Mouse (Mus musculus) heart, embryonic 10.5 days (tissue): Measurements from ENCODE around the gene Specc1. TPM values are rescaled to one million over a fixed set of nuclear protein-coding genes. Genes with fewer than 3 reads are reported as not detected.

Experiments used
- DNase-seq: peaks from one replicate; pipeline ENCODE4 v3.0.0-alpha.2; 2017; ENCODE audit warnings: low spot score
- H3K27ac ChIP-seq: fragments of 300-500 bp; sonication (generic); 2 replicates; pipeline ENCODE4 v1.5.1; 2016; ENCODE audit warnings: mild to moderate bottlenecking
- H3K27me3 ChIP-seq: fragments of 300-500 bp; sonication (generic); 2 replicates; pipeline ENCODE4 v1.6.1; 2016; ENCODE audit warnings: mild to moderate bottlenecking; ENCODE audit not compliant: poor library complexity, insufficient read depth, severe bottlenecking
- H3K36me3 ChIP-seq: fragments of 300-500 bp; sonication (generic); 2 replicates; pipeline ENCODE4 v1.6.1; 2016; ENCODE audit warnings: mild to moderate bottlenecking, moderate library complexity
- H3K4me1 ChIP-seq: fragments of 300-500 bp; sonication (generic); 2 replicates; pipeline ENCODE4 v1.6.1; 2016; ENCODE audit warnings: mild to moderate bottlenecking
- H3K4me3 ChIP-seq: fragments of 300-500 bp; sonication (generic); 2 replicates; pipeline ENCODE4 v1.5.1; 2016; ENCODE audit warnings: mild to moderate bottlenecking, moderate library complexity
- H3K9me3 ChIP-seq: fragments of 300-500 bp; sonication (generic); 2 replicates; pipeline ENCODE4 v1.6.1; 2016; ENCODE audit warnings: mild to moderate bottlenecking, moderate library complexity
- WGBS: fragments of 180-500 bp; shearing (Covaris S2); methylation state at CpG from one replicate; pipeline ENCODE4 v1.1.7; 2016; 5-methylcytosine and 5-hydroxymethylcytosine counted together
- polyA plus RNA-seq: library from polyadenylated mRNA; unstranded; fragments of >200 nt; fragmentation: Nextera tagmentation; extraction: Ambion mirVana; gene quantifications from 2 replicates; pipeline ENCODE4 v1.2.1, GENCODE M21; 2016

Specc1 gene
- polyA plus RNA-seq, 1 experiment from 2014 or later, result 9.2 TPM

DNA sequence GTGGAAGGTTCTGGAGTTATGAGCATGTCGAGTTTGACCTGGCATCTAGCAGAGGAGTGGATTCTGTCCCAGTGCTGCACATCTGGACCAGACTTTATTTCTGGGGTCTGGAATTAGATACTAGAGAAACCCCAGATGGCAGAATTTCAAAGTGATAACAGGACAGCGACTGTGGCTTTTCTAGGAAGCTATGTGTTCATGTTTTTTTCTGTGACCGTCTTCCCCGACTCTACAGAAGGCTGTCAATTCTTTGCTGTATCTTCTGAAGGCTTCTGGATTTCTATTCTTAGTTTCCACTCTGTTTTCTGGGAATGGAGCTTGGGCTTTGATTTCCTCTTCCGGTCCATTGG, 49.3 kb downstream of the Specc1 start:
- no peak for DNase-seq
- Histone ChIP-seq H3K9me3 (no peaks in the 10 kb centered on the region), H3K36me3 (no peaks in the 10 kb centered on the region), H3K27me3 (no peaks in the 10 kb centered on the region), H3K4me1 (peaks cover 22% of the 10 kb centered on the region), H3K27ac (no peak overlapping the region), H3K4me3 (no peak overlapping the region)
- 61% methylated on average over 5 of the region's 5 CpGs for WGBS

DNA sequence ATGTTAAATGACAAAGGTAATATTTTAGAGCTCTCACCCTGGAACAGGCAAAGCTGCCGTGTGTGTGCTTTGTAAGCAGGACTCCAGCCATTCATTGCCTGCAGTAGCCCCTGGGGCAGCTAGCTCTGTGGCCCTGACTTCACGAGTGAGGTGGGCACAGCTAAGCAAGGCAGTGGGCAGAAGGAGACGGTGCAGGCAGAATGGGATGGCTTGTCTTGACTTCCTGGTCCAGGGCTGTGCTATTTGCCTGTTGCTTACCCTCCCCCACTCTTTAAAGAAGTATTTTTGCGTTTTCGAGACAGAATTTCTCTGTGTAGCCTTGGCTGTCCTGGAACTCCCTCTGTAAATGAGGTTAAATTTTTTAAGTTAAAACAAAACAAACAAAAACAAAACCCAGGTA, 50.1 kb downstream of the Specc1 start:
- DNase-seq, result no peak
- H3K27me3 ChIP-seq, result no peaks in the 10 kb centered on the region
- H3K36me3 ChIP-seq, result no peaks in the 10 kb centered on the region
- 62% methylated on average over 5 of the region's 5 CpGs for WGBS
- H3K4me3 ChIP-seq, result no peak overlapping the region
- no peak overlapping the region for H3K27ac ChIP-seq
- H3K4me1 ChIP-seq, result peaks cover 22% of the 10 kb centered on the region
- H3K9me3 ChIP-seq, result no peaks in the 10 kb centered on the region

DNA sequence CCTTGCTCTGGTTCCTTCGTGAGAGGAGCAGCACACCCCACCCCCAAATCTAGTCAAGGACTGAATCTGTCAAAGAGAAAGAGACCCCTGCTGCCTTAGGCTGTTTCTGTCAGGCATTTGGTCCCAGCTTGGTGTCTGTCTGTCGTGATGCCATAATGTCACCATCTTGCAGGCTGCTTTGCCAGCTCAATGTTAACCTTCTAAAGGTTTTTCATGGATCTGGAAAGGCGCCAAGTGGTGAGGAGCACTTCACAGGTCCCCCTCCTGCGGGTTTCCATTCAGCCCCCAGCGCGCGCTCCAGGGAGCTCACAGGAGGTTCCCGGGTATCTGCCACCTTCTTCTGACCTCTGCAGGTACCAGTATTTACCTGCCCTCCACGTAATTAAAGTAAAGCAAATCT, 51.4 kb downstream of the Specc1 start:
- no peak for DNase-seq
- Histone ChIP-seq H3K4me3 (no peak overlapping the region), H3K27me3 (no peaks in the 10 kb centered on the region), H3K4me1 (peaks cover 22% of the 10 kb centered on the region), H3K36me3 (no peaks in the 10 kb centered on the region), H3K27ac (no peak overlapping the region), H3K9me3 (no peaks in the 10 kb centered on the region)
- 34% methylated on average over 9 of the region's 9 CpGs for WGBS

DNA sequence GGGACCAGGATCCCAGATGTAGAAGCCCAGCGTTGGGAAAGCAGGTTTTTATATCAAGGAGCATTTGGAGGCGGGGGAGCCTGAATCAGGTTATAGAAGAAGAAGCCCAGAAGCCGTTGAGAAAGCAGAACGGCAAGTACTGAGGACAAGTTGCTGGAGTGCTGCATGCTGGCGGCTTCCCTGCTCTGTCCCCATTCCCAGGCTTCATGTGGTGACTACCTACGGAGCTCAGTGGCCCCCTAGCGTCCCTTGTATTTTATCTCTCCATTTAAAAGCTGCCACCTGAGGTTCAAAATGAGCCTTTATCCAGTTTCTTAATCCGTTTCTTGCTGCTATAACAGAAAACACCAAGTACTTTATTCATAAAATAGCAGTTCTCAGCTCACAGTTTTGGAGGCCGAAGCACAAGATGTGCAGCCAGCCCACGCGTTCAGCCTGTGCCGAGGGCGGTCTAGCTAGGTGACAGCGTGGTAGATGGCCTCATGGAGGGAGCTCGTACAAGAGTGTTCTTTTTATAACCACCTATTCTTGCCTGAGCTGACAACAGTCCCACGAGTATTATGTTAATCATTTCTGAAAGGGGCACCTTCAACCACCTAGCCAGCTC, 54.2 kb downstream of the Specc1 start:
- Histone ChIP-seq H3K36me3 (no peaks in the 10 kb centered on the region), H3K27me3 (0 out of 2 replicates have a peak, but pooled peaks cover 3% of the 10 kb centered on the region), H3K9me3 (no peaks in the 10 kb centered on the region), H3K4me3 (no peak overlapping the region), H3K4me1 (peaks cover 12% of the 10 kb centered on the region), H3K27ac (no peak overlapping the region)
- 60% methylated on average over 16 of the region's 16 CpGs for WGBS
- no peak for DNase-seq

DNA sequence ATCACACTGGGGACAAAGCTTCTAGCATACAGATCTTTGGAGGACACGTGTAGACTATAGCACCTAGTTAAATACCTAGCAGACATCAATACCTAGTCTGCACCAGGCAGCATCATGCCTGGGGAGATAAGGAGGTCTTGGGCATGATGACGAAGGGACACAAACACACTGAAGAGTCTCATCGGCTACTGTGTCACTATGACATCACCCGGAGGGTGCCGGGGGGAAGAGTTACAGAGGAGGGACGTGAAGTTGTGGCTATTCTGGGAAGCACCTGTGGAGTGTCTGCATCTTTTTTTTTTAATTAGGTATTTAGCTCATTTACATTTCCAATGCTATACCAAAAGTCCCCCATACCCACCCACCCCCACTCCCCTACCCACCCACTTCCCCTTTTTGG, 55.5 kb downstream of the Specc1 start:
- no peak overlapping the region for H3K4me3 ChIP-seq
- peaks cover 7% of the 10 kb centered on the region; the same call in 1 of the 2 replicates for H3K4me1 ChIP-seq
- H3K27me3 ChIP-seq, result 0 out of 2 replicates have a peak, but pooled peaks cover 6% of the 10 kb centered on the region
- no peaks in the 10 kb centered on the region for H3K36me3 ChIP-seq
- H3K27ac ChIP-seq, result no peak overlapping the region
- no peak for DNase-seq
- 78% methylated on average over 6 of the region's 6 CpGs for WGBS
- H3K9me3 ChIP-seq, result no peaks in the 10 kb centered on the region

DNA sequence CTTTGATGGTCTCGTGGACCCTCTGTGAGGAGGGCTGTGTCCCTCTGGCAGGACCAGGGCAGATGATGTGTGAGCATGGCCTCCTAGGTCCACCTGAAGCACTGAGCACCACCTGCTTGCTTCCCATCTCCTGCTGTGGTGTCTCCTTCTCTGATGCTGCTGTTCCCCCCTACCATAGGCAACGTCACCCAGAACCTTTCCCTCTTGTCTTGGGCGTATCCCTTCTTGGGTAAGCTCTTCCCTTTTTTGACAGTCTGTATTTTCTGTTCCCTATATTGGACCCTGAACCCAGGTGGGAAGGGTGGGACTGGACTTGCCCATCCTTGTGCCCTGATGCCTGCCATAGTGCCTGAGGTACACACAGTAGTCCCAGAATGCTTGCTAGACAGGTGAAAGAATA, 56.9 kb downstream of the Specc1 start:
- no peaks in the 10 kb centered on the region for H3K36me3 ChIP-seq
- DNase-seq, result no peak
- H3K27ac ChIP-seq, result no peak overlapping the region
- H3K4me1 ChIP-seq, result no peaks in the 10 kb centered on the region
- no peak overlapping the region for H3K4me3 ChIP-seq
- H3K27me3 ChIP-seq, result 0 out of 2 replicates have a peak, but pooled peaks cover 6% of the 10 kb centered on the region
- H3K9me3 ChIP-seq, result no peaks in the 10 kb centered on the region
- WGBS, result 67% methylated on average over 3 of the region's 3 CpGs

DNA sequence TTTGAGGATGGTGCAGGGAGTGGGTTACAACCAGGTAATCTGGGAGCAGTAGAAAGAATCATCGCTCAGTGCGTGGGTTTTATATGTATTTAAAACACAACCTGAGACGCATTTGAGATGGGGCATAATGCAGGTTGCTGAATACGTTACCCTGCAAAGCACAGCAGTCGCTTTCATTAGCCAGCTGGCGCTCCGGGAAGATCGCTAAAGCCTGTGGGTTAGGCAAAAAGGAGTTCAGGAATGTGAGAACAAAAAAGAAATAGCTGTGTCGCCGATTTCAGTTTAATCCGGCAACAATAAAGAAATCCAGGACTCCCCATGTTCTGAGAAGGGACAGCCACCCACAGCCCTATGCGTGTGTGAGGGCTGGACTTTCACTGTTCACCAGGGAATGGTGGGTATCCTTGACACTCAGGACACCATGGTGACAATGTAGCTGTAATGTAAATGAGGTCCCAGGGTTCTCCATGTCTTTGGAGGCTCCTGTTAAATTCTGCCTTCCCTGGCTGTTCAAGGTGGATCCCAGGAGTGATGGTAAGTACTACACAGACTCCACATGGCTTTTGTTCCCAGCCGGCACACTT, 58.6 kb downstream of the Specc1 start:
- H3K27me3 ChIP-seq, result 0 out of 2 replicates have a peak, but pooled peaks cover 6% of the 10 kb centered on the region
- no peaks in the 10 kb centered on the region for H3K36me3 ChIP-seq
- H3K4me3 ChIP-seq, result no peak overlapping the region
- no peak for DNase-seq
- WGBS, result 59% methylated on average over 13 of the region's 13 CpGs
- H3K9me3 ChIP-seq, result no peaks in the 10 kb centered on the region
- H3K4me1 ChIP-seq, result no peaks in the 10 kb centered on the region
- no peak overlapping the region for H3K27ac ChIP-seq

DNA sequence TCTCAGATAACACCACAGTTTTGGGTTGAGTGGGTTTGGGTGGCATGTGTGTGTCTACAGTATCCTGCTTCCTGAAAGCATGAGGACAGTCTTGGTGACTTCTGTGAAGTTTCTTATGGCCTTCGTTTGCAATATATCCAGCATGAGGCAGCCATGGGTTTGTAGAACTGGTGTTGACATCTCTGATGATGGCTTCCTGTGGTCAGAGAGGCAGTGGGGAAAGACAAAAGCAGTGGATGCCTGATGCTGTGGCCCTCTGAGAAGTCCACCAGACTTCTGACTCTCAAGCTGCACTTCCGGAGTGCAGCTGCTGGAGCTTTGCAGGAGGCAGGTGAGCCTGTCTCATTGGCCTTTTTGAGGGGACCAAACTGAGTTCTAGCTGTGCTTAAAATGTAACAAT, 60.4 kb downstream of the Specc1 start:
- H3K27me3 ChIP-seq, result 0 out of 2 replicates have a peak, but pooled peaks cover 6% of the 10 kb centered on the region
- 69% methylated on average over 2 of the region's 2 CpGs for WGBS
- no peaks in the 10 kb centered on the region for H3K9me3 ChIP-seq
- DNase-seq, result no peak
- no peak overlapping the region for H3K4me3 ChIP-seq
- no peak overlapping the region for H3K27ac ChIP-seq
- no peaks in the 10 kb centered on the region for H3K36me3 ChIP-seq
- H3K4me1 ChIP-seq, result no peaks in the 10 kb centered on the region

DNA sequence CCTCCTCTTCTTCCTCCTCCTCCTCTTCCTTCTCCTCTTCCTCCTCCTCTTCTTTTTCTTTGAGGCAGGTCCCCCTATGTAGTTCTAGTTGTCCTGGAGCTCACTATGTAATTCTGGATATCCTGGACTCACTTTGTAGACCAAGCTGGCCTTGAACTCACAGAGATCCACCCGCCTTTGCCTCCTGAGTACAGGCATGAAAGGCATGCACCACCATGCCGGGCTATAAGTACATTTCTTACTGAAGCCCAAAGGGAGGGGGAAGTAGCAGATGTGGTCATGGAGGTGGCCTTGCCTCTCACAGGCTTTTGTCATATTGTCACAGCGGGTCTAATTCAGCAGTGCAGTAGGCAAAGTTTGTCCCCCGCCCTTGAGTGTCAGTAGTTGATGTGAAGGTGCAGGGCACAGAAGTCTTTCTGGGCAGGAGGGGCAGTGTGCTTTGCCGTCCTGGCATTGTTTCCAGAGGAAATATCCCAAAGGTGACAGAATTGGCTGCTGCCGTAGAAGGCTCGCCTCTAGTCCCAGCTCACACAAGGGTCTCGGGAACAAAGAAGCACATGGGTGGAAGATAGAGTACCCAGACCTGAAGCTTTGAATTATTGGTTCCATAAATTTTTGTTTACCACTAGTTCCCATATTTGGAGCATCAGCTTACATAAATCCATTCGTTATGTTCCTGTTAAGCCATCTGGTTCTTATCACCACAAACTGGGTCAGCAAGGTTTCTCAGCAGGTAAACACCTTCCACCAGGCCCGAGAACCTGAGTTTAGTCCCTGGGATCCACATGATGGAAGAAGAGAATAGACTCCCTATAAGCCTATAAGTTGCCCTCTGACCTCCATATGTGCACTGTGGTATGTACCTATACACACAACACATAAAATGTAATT, 62.0 kb downstream of the Specc1 start:
- WGBS, result 76% methylated on average over 10 of the region's 10 CpGs
- peaks cover 5% of the 10 kb centered on the region; the same call in 1 of the 2 replicates for H3K4me1 ChIP-seq
- H3K27ac ChIP-seq, result no peak overlapping the region
- 0 out of 2 replicates have a peak, but pooled peaks cover 6% of the 10 kb centered on the region for H3K27me3 ChIP-seq
- DNase-seq, result no peak
- no peaks in the 10 kb centered on the region for H3K9me3 ChIP-seq
- no peak overlapping the region for H3K4me3 ChIP-seq
- H3K36me3 ChIP-seq, result no peaks in the 10 kb centered on the region

DNA sequence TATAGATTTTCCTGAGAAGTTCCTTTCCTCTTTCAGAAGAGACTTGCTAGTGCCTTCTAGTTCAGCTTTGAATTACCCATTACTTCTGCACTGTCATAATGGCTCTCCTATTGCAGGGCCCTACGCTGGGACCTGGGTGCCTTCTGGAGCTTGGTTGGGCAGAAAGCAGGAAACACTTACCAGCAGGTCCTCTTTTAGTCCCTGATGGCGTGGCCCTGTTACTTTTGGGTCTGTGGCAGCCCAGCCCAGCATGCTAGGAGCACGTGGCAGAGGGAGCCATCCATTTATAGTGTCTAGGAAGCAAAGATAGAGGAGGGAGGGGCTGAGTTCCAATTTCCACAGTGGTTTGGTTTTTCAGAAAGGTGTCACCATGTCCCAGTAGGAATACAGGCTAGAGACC, 63.3 kb downstream of the Specc1 start:
- no peak overlapping the region for H3K4me3 ChIP-seq
- no peak overlapping the region for H3K27ac ChIP-seq
- H3K4me1 ChIP-seq, result peaks cover 5% of the 10 kb centered on the region; the same call in 1 of the 2 replicates
- 64% methylated on average over 3 of the region's 3 CpGs for WGBS
- H3K27me3 ChIP-seq, result 0 out of 2 replicates have a peak, but pooled peaks cover 6% of the 10 kb centered on the region
- no peaks in the 10 kb centered on the region for H3K9me3 ChIP-seq
- no peak for DNase-seq
- no peaks in the 10 kb centered on the region for H3K36me3 ChIP-seq

DNA sequence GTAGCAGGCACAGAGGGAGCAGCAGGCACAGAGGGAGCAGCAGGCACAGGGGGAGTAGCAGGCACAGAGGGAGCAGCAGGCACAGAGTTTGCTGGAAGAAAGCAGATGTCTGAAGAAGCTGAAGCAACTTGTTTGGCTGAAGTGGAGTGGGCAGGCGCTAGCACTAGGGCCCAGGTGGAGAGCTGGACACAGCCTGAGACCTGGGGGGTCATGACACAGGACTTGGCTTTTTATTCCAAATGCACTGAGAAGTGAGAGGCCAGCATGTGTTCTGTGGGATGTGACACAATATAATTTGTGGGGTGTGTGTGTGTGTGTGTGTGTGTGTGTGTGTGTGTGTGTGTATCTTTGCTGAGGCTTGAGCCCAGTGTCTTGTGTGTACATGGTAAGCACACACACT, 64.3 kb downstream of the Specc1 start:
- WGBS, result 83% methylated on average over 1 of the region's 1 CpGs
- no peak for DNase-seq
- H3K36me3 ChIP-seq, result no peaks in the 10 kb centered on the region
- no peaks in the 10 kb centered on the region for H3K9me3 ChIP-seq
- H3K27me3 ChIP-seq, result 0 out of 2 replicates have a peak, but pooled peaks cover 1% of the 10 kb centered on the region
- no peak overlapping the region for H3K27ac ChIP-seq
- H3K4me3 ChIP-seq, result no peak overlapping the region
- H3K4me1 ChIP-seq, result peaks cover 5% of the 10 kb centered on the region; the same call in 1 of the 2 replicates

DNA sequence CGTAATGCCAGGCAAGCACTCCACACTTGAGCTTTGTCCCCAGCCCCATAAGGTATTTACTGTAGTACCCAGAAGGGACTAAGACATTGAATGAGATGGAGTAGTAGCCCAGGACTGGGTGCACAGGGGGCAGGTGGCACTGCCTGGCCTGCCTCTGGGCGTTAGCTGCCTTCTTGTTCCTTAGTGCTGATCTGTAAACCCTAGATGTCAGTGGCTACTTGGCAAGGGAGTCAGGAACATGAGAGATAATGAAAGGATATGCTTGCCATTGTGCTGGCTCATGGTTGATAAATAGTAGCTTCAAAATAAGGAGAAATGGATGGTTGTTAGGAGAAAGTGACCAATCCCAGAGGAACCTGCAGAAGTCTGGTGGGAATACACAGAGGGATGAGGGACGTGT, 65.5 kb downstream of the Specc1 start:
- no peak for DNase-seq
- Histone ChIP-seq H3K4me1 (peaks cover 5% of the 10 kb centered on the region; the same call in 1 of the 2 replicates), H3K9me3 (no peaks in the 10 kb centered on the region), H3K36me3 (no peaks in the 10 kb centered on the region), H3K4me3 (no peak overlapping the region), H3K27ac (no peak overlapping the region), H3K27me3 (no peaks in the 10 kb centered on the region)
- 78% methylated on average over 3 of the region's 3 CpGs for WGBS
